Mouse (Mus musculus) heart, postnatal 0 days (tissue): Measurements from ENCODE around the gene BC048403. TPM values are rescaled to one million over a fixed set of nuclear protein-coding genes. Genes with fewer than 3 reads are reported as not detected.

Experiments
- ATAC-seq: fragments of 200-750 bp; cut with Nextera tagmentation; 2 replicates; pipeline ENCODE4 v1.8.0; 2017; ENCODE audit warnings: low read depth, moderate number of reproducible peaks, moderate library complexity; ENCODE audit not compliant: insufficient read depth
- DNase-seq: peaks from one replicate; pipeline ENCODE4 v3.0.0-alpha.2; 2016; ENCODE audit warnings: low spot score
- H3K27ac ChIP-seq: fragments of 300-500 bp; sonication (generic); 2 replicates; pipeline ENCODE4 v1.5.1; 2014; ENCODE audit warnings: low read depth, mild to moderate bottlenecking
- H3K27me3 ChIP-seq: fragments of 300-500 bp; sonication (generic); 2 replicates; pipeline ENCODE4 v1.6.1; 2014; ENCODE audit warnings: low read length, mixed read lengths; ENCODE audit not compliant: control insufficient read depth, insufficient read depth
- H3K36me3 ChIP-seq: fragments of 300-500 bp; sonication (generic); replicated peaks from 2 replicates; pipeline ENCODE4 v1.6.1; 2014; ENCODE audit warnings: low read length, mixed read lengths; ENCODE audit not compliant: control insufficient read depth, insufficient read depth
- H3K4me1 ChIP-seq: fragments of 300-500 bp; sonication (generic); 2 replicates; pipeline ENCODE4 v1.6.1; 2014; ENCODE audit warnings: antibody characterized with exemption; ENCODE audit not compliant: control insufficient read depth, insufficient read depth
- H3K4me2 ChIP-seq: fragments of 300-500 bp; sonication (generic); 2 replicates; pipeline ENCODE4 v1.6.1; 2014; ENCODE audit warnings: low read depth, mild to moderate bottlenecking, low read length, moderate library complexity
- H3K4me3 ChIP-seq: fragments of 300-500 bp; sonication (generic); 2 replicates; pipeline ENCODE4 v1.5.1; 2014; ENCODE audit warnings: low read depth, low read length
- H3K9ac ChIP-seq: fragments of 300-500 bp; sonication (generic); replicated peaks from 2 replicates; pipeline ENCODE4 v1.6.1; 2014; ENCODE audit warnings: low read depth, low read length, mixed read lengths
- H3K9me3 ChIP-seq: fragments of 300-500 bp; sonication (generic); replicated peaks from 2 replicates; pipeline ENCODE4 v1.6.1; 2016; ENCODE audit warnings: low read length; ENCODE audit not compliant: control insufficient read depth
- CTCF ChIP-seq: IDR thresholded peaks from 2 replicates; pipeline ENCODE4 v1.5.1; 2016; ENCODE audit warnings: antibody characterized with exemption, control low read depth, low read depth
- EP300 ChIP-seq: IDR thresholded peaks from 2 replicates; pipeline ENCODE4 v1.6.1; 2016; ENCODE audit warnings: antibody characterized with exemption, low read depth
- WGBS: fragments of 180-500 bp; shearing (Covaris S2); extraction: QIAGEN DNeasy Blood & Tissue Kit; methylation state at CpG from one replicate; pipeline ENCODE4 v1.1.7; 2014; 5-methylcytosine and 5-hydroxymethylcytosine counted together
- polyA plus RNA-seq: library from polyadenylated mRNA; unstranded; fragments of >200 nt; fragmentation: Nextera tagmentation; extraction: Ambion mirVana; gene quantifications from 2 replicates; pipeline ENCODE4 v1.2.1, GENCODE M21; 2015
- total RNA-seq: library from RNA; depleted of rRNA; stranded (reverse); fragments of >200 nt; gene quantifications from 2 replicates; pipeline ENCODE4 v1.2.3, GENCODE M21; 2014; ENCODE audit warnings: low replicate concordance

BC048403 gene
- total and polyA plus RNA-seq, 2 experiments from 2014 or later = 1.2 to 1.5 TPM

- ATAC-seq = no peak
- Histone ChIP-seq H3K4me2 (no peak overlapping the region), H3K27me3 (no peaks in the 10 kb centered on the region), H3K9ac (no peak overlapping the region), H3K4me1 (no peaks in the 10 kb centered on the region), H3K27ac (no peak overlapping the region), H3K4me3 (no peak overlapping the region), H3K9me3 (no peaks in the 10 kb centered on the region), H3K36me3 (no peaks in the 10 kb centered on the region)
- WGBS = 81% methylated on average over 5 of the region's 5 CpGs
- no peak for TF ChIP-seq CTCF
- TF ChIP-seq EP300 = no peak
- no peak for DNase-seq
Observed at GRCm38 (mm10) chr10:121769711-121770110, 30.0 kb downstream of the BC048403 start.

GRCm38 (mm10) chr10:121770624-121771577, 31.2 kb downstream of the BC048403 start:
- 49% methylated on average over 20 of the region's 20 CpGs for WGBS
- Histone ChIP-seq H3K36me3 (no peaks in the 10 kb centered on the region), H3K9ac (no peak overlapping the region), H3K4me2 (peak overlapping the region; percentile 20; the same call in 1 of the 2 replicates), H3K4me3 (no peak overlapping the region), H3K9me3 (no peaks in the 10 kb centered on the region), H3K4me1 (no peaks in the 10 kb centered on the region), H3K27me3 (no peaks in the 10 kb centered on the region), H3K27ac (no peak overlapping the region)
- TF ChIP-seq CTCF (peak; percentile 45), EP300 (no peak)
- DNase-seq (no peak), ATAC-seq (no peak)

- H3K4me3 ChIP-seq = no peak overlapping the region
- 68% methylated on average over 4 of the region's 4 CpGs for WGBS
- H3K27me3 ChIP-seq = no peaks in the 10 kb centered on the region
- H3K4me1 ChIP-seq = no peaks in the 10 kb centered on the region
- DNase-seq = no peak
- H3K4me2 ChIP-seq = no peak overlapping the region
- no peak for ATAC-seq
- H3K9me3 ChIP-seq = no peaks in the 10 kb centered on the region
- no peak overlapping the region for H3K9ac ChIP-seq
- H3K27ac ChIP-seq = no peak overlapping the region
- no peaks in the 10 kb centered on the region for H3K36me3 ChIP-seq
- TF ChIP-seq EP300 (no peak), CTCF (no peak)
Observed at GRCm38 (mm10) chr10:121773813-121774212, 34.1 kb downstream of the BC048403 start.

GRCm38 (mm10) chr10:121775990-121776389, 36.3 kb downstream of the BC048403 start:
- no peak for DNase-seq
- Histone ChIP-seq H3K4me3 (no peak overlapping the region), H3K4me1 (no peaks in the 10 kb centered on the region), H3K36me3 (no peaks in the 10 kb centered on the region), H3K9me3 (no peaks in the 10 kb centered on the region), H3K9ac (no peak overlapping the region), H3K27me3 (no peaks in the 10 kb centered on the region), H3K27ac (no peak overlapping the region), H3K4me2 (no peak overlapping the region)
- WGBS = 44% methylated on average over 3 of the region's 3 CpGs
- ATAC-seq = no peak
- TF ChIP-seq EP300 = no peak
- TF ChIP-seq CTCF = no peak

GRCm38 (mm10) chr10:121781159-121781558, 41.4 kb downstream of the BC048403 start:
- ATAC-seq (no peak), DNase-seq (no peak)
- TF ChIP-seq CTCF (no peak), EP300 (no peak)
- no peak overlapping the region for H3K4me3 ChIP-seq
- no peaks in the 10 kb centered on the region for H3K27me3 ChIP-seq
- H3K4me1 ChIP-seq = no peaks in the 10 kb centered on the region
- H3K27ac ChIP-seq = no peak overlapping the region
- H3K9ac ChIP-seq = no peak overlapping the region
- peaks cover 4% of the 10 kb centered on the region for H3K9me3 ChIP-seq
- no peak overlapping the region; the same call in 1 of the 2 replicates for H3K4me2 ChIP-seq
- peaks cover 29% of the 10 kb centered on the region for H3K36me3 ChIP-seq
- WGBS = 39% methylated on average over 14 of the region's 14 CpGs

- no peaks in the 10 kb centered on the region for H3K4me1 ChIP-seq
- no peaks in the 10 kb centered on the region for H3K27me3 ChIP-seq
- WGBS = 80% methylated on average over 3 of the region's 3 CpGs
- H3K27ac ChIP-seq = no peak overlapping the region
- H3K4me2 ChIP-seq = no peak overlapping the region
- no peak overlapping the region for H3K9ac ChIP-seq
- no peak overlapping the region for H3K4me3 ChIP-seq
- peaks cover 3% of the 10 kb centered on the region for H3K9me3 ChIP-seq
- DNase-seq = no peak
- H3K36me3 ChIP-seq = peaks cover 36% of the 10 kb centered on the region
- ATAC-seq = no peak
- no peak for TF ChIP-seq EP300
- TF ChIP-seq CTCF = no peak
Observed at GRCm38 (mm10) chr10:121788536-121788935, 48.8 kb downstream of the BC048403 start.
